Mouse (Mus musculus): ENCODE measurements around the gene Fmo1.

The Fmo1 gene

DNA sequence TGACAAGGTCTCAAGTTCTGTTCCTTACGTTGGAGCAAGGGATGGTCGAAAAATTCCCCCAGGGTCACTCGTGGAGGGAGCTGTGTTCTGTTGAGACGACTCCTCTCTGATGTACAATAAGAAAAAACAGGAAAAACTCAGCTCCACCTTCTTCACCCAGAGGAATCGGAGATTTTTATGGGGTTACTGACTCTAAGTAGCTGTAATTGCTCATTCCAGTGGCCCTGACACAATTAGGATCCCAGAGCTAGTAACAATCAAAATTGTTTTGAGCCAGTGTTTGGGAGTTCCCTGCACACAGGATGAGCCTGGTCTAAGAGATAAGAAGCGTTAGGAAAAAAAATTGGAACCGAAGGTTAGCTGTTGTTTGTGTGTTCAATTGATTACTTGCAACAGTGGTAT, at the start of gene Fmo1:
Fmo1 (minus strand) TSS at position 331 of the 402 bp plus-strand sequence.
- DNase-seq: no peak

DNA sequence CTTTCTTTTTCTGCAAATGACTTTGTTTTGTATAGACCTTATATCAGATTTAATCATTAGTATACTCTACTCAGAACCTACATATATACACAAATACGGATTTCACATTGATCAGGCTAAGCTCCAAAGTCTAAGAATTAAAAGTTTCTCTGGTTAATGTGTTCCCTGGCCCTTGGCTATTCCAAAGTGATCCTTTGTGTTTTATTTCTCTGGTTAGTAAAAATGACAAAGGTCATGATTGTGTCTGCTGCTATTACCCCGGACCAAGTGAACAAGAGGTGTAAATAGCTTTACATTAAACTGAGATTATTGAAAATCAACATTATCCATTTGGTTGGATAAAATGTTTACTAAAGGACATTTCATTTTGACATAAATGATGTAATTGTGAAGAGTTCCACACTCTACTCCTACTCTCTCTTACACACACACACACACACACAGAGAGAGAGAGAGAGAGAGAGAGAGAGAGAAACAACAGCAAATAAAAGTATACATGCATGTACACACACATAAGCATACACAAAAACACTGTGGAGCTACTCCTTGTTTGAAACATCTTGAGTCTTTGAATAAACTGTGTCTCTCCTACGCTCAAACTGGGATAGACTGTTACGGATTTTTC, 48.6 kb upstream of the Fmo1 start:
- DNase-seq: no peak

DNA sequence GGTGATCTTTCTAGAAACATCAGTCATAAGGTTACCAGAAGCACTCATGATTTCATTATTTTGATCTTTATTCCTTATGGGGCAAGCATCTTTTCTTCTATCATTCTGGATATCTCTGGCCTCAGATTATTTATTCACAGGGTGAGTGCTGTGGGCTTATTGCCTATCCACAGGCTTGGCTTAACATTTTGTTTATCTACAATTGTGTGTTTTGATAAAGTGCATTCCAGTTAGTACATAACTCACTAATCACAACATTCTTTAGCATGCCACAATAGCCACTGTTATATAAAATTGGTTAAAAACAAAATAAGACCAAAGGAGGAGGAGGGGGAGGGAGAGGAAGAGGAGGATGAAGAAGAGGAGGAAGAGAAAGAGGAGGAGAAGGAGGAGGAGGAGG, 45.7 kb upstream of the Fmo1 start:
- no peak for DNase-seq

DNA sequence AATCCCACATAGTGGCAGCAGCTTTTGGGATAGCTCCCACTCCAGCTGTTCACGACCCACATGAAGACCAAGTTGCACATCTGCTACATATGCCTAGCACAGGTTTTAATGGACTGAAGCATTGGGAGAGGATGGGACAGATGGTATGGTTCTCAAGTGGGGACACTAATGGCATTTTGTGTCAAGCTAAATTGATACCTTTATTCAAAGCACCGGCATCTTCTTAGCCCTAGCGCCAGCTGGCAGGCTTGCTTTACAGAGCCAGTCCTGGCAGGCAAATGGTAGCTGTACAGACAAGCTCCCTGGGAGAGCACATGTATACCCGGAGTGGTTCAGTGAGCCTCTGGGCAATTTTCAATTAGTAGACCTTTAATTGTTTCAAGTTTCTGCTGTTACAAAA, 35.5 kb upstream of the Fmo1 start:
- no peak for DNase-seq

DNA sequence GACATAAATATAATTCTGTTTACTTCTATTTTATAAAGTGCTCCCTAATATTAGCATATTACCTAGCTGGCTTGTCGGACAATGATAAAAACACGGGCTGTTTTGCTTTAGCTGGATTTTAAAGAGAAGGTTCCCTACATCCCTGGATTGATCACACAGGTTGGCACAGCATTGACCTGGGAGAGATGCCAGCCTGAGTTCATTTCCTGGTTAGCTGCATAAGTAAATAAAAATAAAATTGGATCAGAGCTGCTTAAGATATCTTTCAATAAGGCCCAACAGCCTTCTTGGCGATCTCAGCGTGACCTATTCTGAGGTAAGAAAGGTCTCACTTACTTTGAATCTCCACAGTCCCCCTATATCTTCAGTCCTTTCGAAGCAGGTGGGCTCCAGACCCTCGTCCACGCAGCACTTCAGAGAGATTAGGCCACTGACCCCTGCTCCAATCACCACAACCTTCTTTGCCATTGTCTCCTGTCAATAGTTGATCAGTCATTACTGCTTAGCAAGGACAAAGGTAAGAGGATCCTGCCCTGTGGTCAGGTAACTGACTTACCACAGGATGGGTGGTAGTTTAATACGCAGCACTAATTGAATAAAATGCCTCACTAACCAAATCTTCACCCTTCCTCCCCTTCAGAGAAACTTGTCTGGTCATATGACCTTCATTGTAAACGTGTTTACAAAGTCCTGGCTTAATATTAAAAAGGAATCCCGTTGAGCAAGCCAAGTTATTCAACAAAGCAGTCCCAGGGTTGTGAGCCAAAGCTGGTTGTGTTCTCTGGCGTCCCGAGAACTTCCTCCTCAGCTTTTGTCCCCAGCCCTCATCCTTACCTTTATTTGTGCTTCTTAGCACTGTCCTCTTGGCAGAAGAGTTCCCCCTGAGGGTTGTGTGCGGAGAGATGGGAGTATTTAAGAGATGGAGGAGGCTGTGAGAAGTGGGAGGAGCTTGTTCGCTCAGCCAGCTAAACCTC, 31.7 kb upstream of the Fmo1 start, which contains the start of gene Fmo2:
Fmo2 (minus strand) TSS at position 889 of the 974 bp plus-strand sequence.
- no peak for DNase-seq

DNA sequence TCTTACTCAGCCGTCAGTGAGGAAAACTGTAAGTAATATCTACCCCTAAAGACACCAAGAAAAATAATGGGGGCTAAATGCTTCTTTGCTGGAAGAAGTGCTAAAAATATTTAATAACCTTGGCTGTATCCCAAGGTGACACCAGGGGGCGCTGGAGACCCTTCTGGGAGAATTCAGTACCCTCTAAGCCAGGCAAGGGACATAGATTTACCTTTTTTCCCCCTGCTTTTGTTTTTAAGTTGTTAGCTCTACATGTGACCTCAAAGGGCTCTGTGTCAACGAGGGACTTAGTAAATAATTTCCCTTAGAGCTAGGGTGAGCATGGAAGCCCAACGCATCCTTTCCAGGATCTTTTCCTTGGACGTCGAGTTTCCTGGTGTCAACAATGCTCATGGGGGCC, 29.5 kb upstream of the Fmo1 start:
- peak; percentile 82 for DNase-seq

DNA sequence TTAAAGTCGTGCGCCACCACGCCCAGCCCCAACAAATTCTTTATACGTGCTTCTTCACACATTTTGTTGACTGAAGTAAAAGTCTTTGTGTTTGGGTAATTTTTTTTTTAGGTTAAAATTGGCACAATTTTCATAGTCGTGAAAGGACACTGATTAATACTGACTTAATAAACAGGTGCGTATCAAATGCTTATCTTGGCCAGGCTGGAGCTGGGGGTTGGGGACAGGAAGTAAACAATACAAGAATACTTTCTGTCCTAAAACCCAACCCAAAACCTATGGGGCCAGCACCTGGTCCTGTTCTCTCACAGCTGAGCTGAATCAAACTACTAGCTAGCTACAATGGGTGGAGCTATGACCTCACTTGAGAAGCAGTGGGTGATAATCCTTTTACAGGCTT, 26.6 kb upstream of the Fmo1 start:
- no peak for DNase-seq

DNA sequence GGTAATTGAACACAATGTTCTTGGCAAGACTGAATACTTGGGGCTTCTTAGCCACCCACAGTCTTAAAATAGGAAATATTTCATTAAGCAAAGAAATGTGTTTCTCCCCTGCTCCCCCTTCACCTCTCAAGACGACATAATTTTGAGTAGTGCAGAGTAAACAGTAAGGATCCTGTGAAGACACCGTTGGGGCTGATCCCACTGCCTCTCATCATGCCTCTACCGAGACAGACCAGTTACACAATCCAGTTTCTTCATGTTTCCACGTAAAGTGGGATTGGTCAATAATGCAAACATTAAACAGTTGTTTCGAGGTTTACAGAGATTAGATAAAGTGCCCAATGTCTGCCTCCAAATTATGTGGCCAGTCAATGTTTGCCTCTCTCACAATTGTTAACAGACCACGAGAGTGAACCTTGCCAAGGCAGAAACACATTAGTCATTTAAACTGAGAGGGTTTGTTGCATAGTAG, 25.6 kb upstream of the Fmo1 start:
- DNase-seq: no peak

DNA sequence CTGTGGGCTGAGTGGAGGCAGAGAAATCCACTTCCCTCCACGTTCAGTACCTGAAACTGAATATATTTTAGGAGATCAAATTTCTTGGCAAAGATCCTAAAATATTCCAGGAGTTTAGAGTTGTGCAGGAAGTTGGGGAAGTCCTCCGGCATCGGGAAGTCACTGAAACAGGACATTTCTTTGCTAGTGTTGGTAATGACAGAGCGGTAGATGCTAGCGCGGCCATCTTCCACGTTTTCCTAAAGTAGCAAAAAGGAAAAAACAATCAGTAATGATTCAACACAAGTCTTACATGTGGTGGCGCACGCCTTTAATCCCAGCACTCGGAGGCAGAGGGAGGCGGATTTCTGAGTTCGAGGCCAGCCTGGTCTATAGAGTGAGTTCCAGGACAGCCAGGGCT, 22.2 kb upstream of the Fmo1 start:
- no peak for DNase-seq

DNA sequence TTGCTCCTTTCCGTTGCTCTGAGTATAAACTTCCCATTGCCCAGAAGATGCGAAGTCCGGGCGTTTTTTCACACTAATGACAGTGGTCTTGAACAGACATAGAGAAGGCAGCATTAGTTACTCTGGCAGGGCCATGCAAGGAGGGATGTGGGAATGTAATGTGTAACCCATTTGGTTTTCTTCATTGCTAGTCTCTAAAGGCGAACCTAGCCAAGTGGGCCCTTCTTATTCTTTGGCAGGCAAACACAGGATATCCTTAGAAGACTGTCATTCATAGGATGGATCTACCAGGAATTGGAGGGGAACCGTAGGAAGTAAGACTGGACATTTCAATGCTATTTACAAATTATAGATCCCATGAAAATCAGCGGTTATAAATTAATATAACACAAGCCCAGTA, 21.2 kb upstream of the Fmo1 start:
- DNase-seq: no peak

DNA sequence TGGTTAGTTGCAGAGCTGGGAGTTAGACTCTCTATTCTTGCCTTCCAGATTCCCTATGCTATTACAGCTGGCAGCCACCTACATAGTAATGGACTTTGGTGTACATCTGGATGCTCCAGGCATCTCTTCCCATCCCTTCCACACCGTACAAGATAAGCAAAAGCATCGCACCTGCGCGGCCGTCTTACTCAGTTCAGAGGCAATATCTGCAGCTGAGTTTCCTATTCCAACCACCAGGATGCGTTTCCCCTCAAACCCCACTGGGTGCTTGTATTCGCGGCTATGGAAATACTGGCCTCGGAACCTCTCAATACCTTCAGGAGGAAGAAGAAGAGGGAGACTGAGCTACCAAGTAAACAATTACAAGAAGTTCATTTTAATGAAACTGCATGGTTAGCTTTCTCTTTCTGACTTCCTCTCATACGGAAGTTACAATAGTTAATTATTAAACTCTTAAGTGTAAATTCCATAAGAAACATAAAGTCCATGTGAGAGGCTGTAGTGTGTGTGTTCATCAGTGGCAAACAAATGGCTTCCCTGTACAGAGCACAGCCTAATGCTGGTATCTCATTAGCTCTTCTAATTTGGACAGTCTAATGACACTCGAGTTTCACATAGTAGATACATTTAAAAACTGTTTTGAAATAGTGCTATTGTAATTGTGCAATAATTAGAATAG, 19.9 kb upstream of the Fmo1 start:
- DNase-seq: no peak

DNA sequence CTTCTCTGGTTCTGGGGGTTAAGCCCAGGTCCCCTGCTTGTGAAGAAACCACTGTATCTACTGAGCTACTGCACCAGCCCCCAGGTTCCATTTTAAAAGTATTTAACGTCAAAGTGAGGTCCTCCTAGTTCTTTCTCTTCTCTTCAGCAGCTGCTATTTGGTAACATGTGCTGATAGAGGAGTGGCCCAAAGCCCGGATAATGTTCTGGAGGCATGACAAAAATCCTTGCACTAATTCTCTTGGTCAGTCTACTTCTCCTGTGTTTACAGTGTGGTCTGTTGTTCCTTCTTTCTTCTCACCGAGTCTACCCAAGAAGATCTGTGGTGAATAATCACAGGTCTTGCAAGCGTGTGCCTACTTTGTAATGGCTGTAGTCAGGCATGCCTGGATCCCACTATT, 16.3 kb upstream of the Fmo1 start:
- no peak for DNase-seq

DNA sequence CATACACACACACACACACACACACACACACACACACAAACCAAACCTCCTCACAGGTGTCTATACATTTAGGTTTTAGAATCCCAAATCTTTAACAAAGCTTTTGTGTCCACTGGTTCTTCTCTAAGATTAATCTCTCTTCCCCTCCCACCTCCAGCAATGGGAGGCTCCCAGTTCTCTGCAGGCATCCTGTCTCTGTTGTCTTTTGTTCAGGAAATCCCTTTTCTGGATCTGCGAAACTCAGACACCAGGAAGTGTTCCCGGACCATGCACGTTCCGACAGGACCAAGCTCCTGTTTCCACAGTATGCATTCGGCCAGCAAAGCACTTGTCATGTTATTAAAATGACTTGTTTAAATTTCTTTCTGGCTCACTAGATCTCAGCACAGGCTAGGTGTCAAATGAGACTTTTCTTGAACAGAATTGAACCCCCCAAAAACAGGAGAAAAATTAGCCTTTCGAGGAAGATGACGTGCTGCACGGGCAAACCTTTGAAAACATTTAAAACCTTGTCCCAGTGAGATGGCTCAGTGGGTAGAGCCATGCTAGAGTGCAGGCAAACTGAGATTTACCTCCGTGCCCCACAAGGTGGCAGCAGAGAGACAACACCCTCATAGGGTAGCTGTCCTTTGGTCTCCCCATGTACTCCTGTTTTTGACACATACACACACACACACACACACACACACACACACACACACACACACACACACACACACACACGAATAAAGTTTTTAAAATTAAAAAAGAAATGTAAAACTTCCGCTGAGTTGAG, 13.4 kb upstream of the Fmo1 start:
- DNase-seq: peak; percentile 79

DNA sequence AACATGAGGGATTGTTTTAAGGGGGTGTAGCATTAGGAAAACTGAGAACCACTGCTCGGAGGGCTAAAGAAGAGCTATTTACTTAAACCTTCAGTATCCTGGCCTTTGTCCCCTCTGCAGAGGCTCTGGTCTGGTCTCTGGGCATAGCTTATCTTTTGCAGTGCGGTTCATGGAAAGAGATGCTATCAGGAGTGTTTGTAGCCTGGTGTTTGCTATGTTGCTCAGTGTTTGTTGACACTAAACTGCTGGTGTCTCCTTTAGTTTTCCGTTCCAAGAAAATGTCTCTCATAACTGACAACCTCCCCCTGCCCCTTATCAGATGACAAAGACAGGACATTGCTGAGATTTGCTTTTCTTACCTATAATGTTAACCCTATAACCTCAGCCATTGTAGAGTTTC, 8.7 kb upstream of the Fmo1 start:
- DNase-seq: no peak

DNA sequence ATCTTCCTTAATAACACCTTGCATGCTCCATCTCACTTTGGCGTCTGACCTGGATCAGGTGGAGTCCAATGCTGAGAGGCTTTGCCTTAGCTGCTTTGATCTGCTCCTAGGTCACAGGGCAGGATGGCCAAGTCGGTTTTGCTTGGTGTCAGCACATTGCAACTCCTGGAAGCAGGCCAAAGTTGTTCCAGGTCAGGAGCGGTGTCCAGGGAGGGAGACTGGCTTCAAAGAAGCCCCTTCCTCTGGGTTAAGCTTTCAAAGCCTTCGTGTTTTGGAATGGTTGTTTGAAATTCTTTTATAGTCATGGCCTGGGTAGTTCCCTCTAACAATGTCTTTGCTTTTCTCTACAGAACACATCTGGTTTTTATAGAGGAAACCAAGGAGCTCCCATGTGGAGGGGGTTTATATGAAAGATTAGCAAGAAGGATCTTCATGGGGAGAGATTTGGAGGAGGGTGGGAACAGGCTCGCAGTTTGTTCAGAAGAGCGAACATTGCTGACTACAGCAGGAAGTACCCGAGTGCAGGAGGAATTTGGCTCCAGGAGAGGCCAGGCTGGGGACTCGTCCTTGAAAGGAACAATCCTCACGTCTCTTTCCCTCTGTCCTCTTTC, 5.4 kb upstream of the Fmo1 start:
- DNase-seq: no peak

DNA sequence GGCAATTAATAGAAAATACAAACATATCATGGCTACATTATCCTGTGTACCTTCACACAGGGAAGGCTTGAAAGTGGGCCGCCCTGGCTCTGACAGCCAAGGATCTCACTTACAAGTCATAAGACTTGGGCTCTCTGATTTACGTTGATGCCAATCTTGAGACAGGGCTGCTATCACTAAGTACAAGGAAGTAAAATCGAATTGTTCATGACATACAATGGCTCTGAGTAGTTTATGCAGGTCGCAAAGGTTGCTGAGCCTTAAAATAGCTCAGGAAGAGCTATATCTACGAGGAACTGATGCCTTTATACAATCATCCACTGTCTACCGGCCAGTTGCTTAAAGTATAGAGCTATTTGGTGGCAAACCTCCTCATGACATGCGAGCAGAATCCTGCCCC, 4.6 kb upstream of the Fmo1 start:
- DNase-seq: no peak

DNA sequence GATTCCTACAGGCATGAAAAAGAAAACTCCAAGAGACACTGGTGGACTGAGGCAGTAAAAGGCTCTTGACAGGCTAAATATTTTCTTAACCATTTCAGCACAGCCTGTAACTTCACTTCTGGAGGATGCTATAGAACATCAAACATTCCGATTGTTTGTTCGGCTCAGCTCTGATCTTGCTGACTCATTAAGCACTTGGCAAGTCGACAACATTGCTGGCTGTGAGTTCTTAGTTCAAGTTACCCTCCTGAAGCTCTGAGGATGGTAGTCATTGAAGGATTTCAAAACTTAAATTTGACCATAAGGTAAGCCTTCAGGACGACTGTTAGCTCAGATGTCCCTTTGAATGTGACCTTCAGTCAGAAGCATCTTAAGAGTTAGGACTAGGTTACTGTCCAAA, 986 bp upstream of the Fmo1 start:
- no peak for DNase-seq

DNA sequence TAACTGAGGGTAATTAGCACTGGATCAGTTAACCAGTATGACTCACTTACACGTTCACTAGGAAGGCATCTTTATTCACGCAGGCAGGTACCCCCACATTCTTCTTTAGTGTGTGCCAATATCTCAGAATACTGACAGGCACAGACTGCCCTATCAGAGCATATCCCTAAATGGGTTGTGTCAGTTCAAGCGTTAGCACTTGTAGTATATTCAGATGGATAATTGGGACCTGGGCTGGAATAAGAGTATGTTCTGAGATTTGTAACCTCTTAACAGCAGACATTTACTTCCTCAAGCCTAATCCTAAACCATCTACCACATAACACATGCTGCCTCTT, 948 bp downstream of the Fmo1 start:
- no peak for DNase-seq

DNA sequence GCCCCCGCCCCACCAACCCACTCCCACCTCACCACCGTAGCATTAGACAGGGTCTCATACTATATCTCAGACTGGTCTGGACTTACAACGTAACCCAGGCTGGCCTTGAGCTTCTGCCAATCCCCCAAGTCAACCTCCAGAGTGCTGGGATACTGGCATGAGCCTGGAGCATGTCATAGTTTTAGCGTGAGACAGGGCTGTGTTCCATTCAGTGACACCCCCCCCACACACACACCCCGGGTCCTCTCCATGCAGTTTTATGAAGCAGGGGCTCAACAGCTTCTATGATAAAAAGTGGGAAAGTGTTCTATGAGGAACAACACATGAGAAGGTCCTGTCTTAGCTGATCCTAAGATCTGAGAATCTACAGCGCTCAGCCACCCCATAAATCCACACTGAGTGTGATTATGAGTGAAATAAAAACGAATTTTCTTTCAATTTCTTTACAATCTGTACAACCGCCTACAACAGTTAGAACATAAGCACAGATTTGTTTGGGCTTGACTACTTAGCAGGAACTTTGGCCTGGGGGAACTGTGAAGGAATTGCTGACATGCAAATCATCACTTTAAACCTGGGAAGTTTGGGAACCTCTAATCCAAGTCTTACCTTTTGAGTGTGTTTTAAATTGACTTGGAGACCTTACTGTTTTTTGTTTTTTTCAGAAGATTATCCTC, 1.5 kb downstream of the Fmo1 start:
- no peak for DNase-seq

DNA sequence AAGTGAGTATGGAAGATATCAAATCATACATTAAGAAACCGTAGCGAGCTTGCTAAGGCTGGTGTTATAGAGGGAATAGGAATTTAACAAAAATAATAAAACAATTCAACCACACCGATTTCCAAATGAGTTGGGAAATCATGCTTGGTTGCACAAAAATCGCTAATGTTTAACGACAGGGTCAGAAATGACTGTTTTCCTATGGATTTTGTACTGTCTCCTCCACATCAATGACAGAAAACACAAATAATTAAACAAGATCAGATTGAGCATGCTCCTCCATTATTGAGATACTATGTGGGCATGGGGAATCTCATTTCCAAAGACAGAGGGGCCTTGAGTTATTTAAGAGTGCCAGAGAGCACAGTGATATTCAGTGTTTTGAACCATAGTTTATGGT, 2.1 kb downstream of the Fmo1 start:
- DNase-seq: no peak

DNA sequence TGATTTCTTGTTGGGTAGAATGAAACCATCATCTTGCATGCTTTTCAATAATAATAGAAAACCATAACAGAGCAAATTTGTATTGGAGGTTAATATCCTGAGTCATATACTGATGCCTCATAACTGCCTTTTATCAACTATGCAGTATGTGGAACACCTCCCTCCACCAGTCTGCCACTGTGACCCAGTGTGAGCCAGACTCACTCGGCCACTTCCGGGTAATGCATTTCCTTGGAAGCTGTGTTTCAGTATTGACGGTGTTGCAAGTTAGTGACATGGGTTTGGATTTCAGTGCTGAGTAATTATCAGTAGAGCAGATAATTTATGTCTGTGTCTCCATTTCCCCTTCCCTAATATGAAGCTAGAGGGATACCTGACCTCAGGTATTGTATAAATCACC, 2.8 kb downstream of the Fmo1 start:
- no peak for DNase-seq

DNA sequence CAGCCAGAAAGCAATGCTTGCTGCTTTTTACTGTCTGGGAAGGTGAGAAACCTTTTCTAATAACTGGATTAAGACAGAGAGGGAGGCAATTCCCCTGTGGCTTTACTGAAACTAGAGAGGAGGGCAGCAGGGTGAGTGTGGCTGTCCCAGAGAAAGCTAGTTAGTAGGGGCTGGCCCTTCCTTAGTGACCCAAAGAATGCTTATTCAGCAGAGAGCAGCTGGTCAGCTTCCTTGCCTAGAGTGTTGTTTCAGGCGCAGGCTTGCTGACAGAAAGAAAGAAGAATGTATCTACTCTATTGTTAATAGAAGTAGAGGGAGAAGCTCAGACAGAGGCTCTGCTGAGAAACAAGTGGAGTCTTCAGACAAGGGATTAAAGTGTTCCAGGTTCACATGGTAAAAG, 4.1 kb downstream of the Fmo1 start:
- no peak for DNase-seq

Data from thymus, postnatal 4 days (tissue).